Mouse (Mus musculus): ENCODE measurements around the gene Sla2. TPM values are rescaled to one million over a fixed set of nuclear protein-coding genes. Genes with fewer than 3 reads are reported as not detected.
"Not testable (repeated sequence)": the region's sequence is repeated elsewhere in the genome, so short reads cannot be mapped to it uniquely, and the experiment has no call there.

Sla2 gene
- polyA plus RNA-seq, 1 experiment from 2014 or later = 0.56 TPM

- ATAC-seq (ENCODE audit: low FRiP score) (no peak), DNase-seq (ENCODE audit: low spot score, missing footprints) (no peak)
- peaks cover 35% of the 10 kb centered on the region for H3K4me1 ChIP-seq (ENCODE audit: control insufficient read depth, insufficient read depth, low read length)
- no peaks in the 10 kb centered on the region for H3K9me3 ChIP-seq (ENCODE audit: control insufficient read depth, low read length)
- peak overlapping the region; percentile 86 for H3K4me3 ChIP-seq (ENCODE audit: low read depth, low read length)
- H3K36me3 ChIP-seq (ENCODE audit: control insufficient read depth, insufficient read depth, low read length) = peaks cover 2% of the 10 kb centered on the region; the same call in 1 of the 2 replicates
- H3K27me3 ChIP-seq (ENCODE audit: control insufficient read depth, insufficient read depth, low read length) = no peaks in the 10 kb centered on the region
- WGBS = 2% methylated on average over 20 of the region's 20 CpGs
- peak overlapping the region; percentile 21; the same call in 1 of the 2 replicates for H3K27ac ChIP-seq (ENCODE audit: low read depth, low read length)
- H3K4me2 ChIP-seq = peak overlapping the region; percentile 64
- H3K9ac ChIP-seq (ENCODE audit: low read length) = peak overlapping the region; percentile 95
Measured at GRCm38 (mm10) chr2:156841841-156842706, 44.9 kb downstream of the Sla2 start.

- WGBS = under 1% methylated on average over 41 of the region's 42 CpGs
- Histone ChIP-seq H3K4me2 (peak overlapping the region; percentile 64), H3K27me3 (ENCODE audit: control insufficient read depth, insufficient read depth, low read length) (no peaks in the 10 kb centered on the region), H3K27ac (ENCODE audit: low read depth, low read length) (peak overlapping the region; percentile 92), H3K9me3 (ENCODE audit: control insufficient read depth, low read length) (no peaks in the 10 kb centered on the region), H3K36me3 (ENCODE audit: control insufficient read depth, insufficient read depth, low read length) (no peaks in the 10 kb centered on the region; the same call in 1 of the 2 replicates), H3K4me1 (ENCODE audit: control insufficient read depth, insufficient read depth, low read length) (peaks cover 35% of the 10 kb centered on the region), H3K9ac (ENCODE audit: low read length) (peak overlapping the region; percentile 95), H3K4me3 (ENCODE audit: low read depth, low read length) (peak overlapping the region; percentile 86)
- peak; percentile 6; the same call in 1 of the 2 replicates for ATAC-seq (ENCODE audit: low FRiP score)
- peak; percentile 96 for DNase-seq (ENCODE audit: low spot score, missing footprints)
Measured at GRCm38 (mm10) chr2:156841028-156841840, 45.8 kb downstream of the Sla2 start.

GRCm38 (mm10) chr2:156840301-156841027 lies 46.5 kb downstream of the Sla2 start:
- Histone ChIP-seq H3K36me3 (ENCODE audit: control insufficient read depth, insufficient read depth, low read length) (no peaks in the 10 kb centered on the region; the same call in 1 of the 2 replicates), H3K4me1 (ENCODE audit: control insufficient read depth, insufficient read depth, low read length) (peaks cover 35% of the 10 kb centered on the region), H3K9me3 (ENCODE audit: control insufficient read depth, low read length) (no peaks in the 10 kb centered on the region), H3K27me3 (ENCODE audit: control insufficient read depth, insufficient read depth, low read length) (no peaks in the 10 kb centered on the region), H3K4me2 (peak overlapping the region; percentile 64), H3K27ac (ENCODE audit: low read depth, low read length) (peak overlapping the region; percentile 92), H3K4me3 (ENCODE audit: low read depth, low read length) (peak overlapping the region; percentile 86), H3K9ac (ENCODE audit: low read length) (peak overlapping the region; percentile 95)
- ATAC-seq (ENCODE audit: low FRiP score) (peak; percentile 62), DNase-seq (ENCODE audit: low spot score, missing footprints) (no peak)
- under 1% methylated on average over 60 of the region's 79 CpGs for WGBS

GRCm38 (mm10) chr2:156839319-156840191 lies 47.4 kb downstream of the Sla2 start, which contains the start of gene Tgif2:
Gene Tgif2, plus strand, starts transcription at chr2:156840007.
- Histone ChIP-seq H3K9ac (ENCODE audit: low read length) (peak within 1 kb of the TSS; percentile 95), H3K4me1 (ENCODE audit: control insufficient read depth, insufficient read depth, low read length) (peaks cover 29% of the 10 kb centered on the region), H3K36me3 (ENCODE audit: control insufficient read depth, insufficient read depth, low read length) (peaks cover 2% of the 10 kb centered on the region), H3K9me3 (ENCODE audit: control insufficient read depth, low read length) (no peaks in the 10 kb centered on the region), H3K4me3 (ENCODE audit: low read depth, low read length) (peak within 1 kb of the TSS; percentile 86), H3K27me3 (ENCODE audit: control insufficient read depth, insufficient read depth, low read length) (no peaks in the 10 kb centered on the region), H3K27ac (ENCODE audit: low read depth, low read length) (peak within 1 kb of the TSS; percentile 92), H3K4me2 (peak within 1 kb of the TSS; percentile 64)
- under 1% methylated on average over 47 of the region's 61 CpGs for WGBS
- peak; percentile 100 for DNase-seq (ENCODE audit: low spot score, missing footprints)
- ATAC-seq (ENCODE audit: low FRiP score) = peak; percentile 89

- H3K4me2 ChIP-seq = peak overlapping the region; percentile 64
- H3K27ac ChIP-seq (ENCODE audit: low read depth, low read length) = no peak overlapping the region
- 68% methylated on average over 6 of the region's 6 CpGs for WGBS
- no peak for ATAC-seq (ENCODE audit: low FRiP score)
- H3K9me3 ChIP-seq (ENCODE audit: control insufficient read depth, low read length) = no peaks in the 10 kb centered on the region
- peaks cover 9% of the 10 kb centered on the region for H3K36me3 ChIP-seq (ENCODE audit: control insufficient read depth, insufficient read depth, low read length)
- H3K4me1 ChIP-seq (ENCODE audit: control insufficient read depth, insufficient read depth, low read length) = peaks cover 25% of the 10 kb centered on the region
- DNase-seq (ENCODE audit: low spot score, missing footprints) = no peak
- H3K27me3 ChIP-seq (ENCODE audit: control insufficient read depth, insufficient read depth, low read length) = no peaks in the 10 kb centered on the region
- peak overlapping the region; percentile 95; the same call in 1 of the 2 replicates for H3K9ac ChIP-seq (ENCODE audit: low read length)
- H3K4me3 ChIP-seq (ENCODE audit: low read depth, low read length) = peak overlapping the region; percentile 86
Measured at GRCm38 (mm10) chr2:156838839-156839238, 48.2 kb downstream of the Sla2 start.

GRCm38 (mm10) chr2:156834336-156834735 lies 52.7 kb downstream of the Sla2 start:
- H3K36me3 ChIP-seq (ENCODE audit: control insufficient read depth, insufficient read depth, low read length) = peaks cover 32% of the 10 kb centered on the region
- no peak overlapping the region for H3K27ac ChIP-seq (ENCODE audit: low read depth, low read length)

GRCm38 (mm10) chr2:156825128-156825527 lies 61.9 kb downstream of the Sla2 start:
- H3K4me3 ChIP-seq (ENCODE audit: low read depth, low read length); H3K27ac ChIP-seq (ENCODE audit: low read depth, low read length); H3K27me3 ChIP-seq (ENCODE audit: control insufficient read depth, insufficient read depth, low read length); H3K4me1 ChIP-seq (ENCODE audit: control insufficient read depth, insufficient read depth, low read length); H3K9me3 ChIP-seq (ENCODE audit: control insufficient read depth, low read length); H3K9ac ChIP-seq (ENCODE audit: low read length); H3K4me2 ChIP-seq; ATAC-seq (ENCODE audit: low FRiP score); H3K36me3 ChIP-seq (ENCODE audit: control insufficient read depth, insufficient read depth, low read length): not testable (repeated sequence)
- peak; percentile 19 for DNase-seq (ENCODE audit: low spot score, missing footprints)
- 92% methylated on average over 6 of the region's 6 CpGs for WGBS

More at GRCm38 (mm10) chr2:156834336-156834735, 52.7 kb downstream of the Sla2 start:
- 98% methylated on average over 11 of the region's 11 CpGs for WGBS
- Histone ChIP-seq H3K9me3 (ENCODE audit: control insufficient read depth, low read length) (peaks cover 3% of the 10 kb centered on the region; the same call in 1 of the 2 replicates), H3K4me1 (ENCODE audit: control insufficient read depth, insufficient read depth, low read length) (0 out of 2 replicates have a peak, but pooled peaks cover 2% of the 10 kb centered on the region), H3K27me3 (ENCODE audit: control insufficient read depth, insufficient read depth, low read length) (no peaks in the 10 kb centered on the region), H3K4me2 (no peak overlapping the region), H3K4me3 (ENCODE audit: low read depth, low read length) (no peak overlapping the region), H3K9ac (ENCODE audit: low read length) (no peak overlapping the region)
- ATAC-seq (ENCODE audit: low FRiP score) = no peak
- no peak for DNase-seq (ENCODE audit: low spot score, missing footprints)
